Mouse (Mus musculus) embryonic fibroblast, embryonic 13.5 days (primary cell): ENCODE data around the gene Fam98c. TPM values are rescaled to one million over a fixed set of nuclear protein-coding genes. Genes with fewer than 3 reads are reported as not detected.

Source experiments
- H3K27ac ChIP-seq: 2 replicates; pipeline ENCODE4 v1.5.1; 2012; ENCODE audit warnings: low read length, control low read depth, inconsistent platforms; ENCODE audit not compliant: insufficient read depth
- H3K4me1 ChIP-seq: 2 replicates; pipeline ENCODE4 v1.6.1; 2011; ENCODE audit warnings: low read length; ENCODE audit not compliant: control insufficient read depth, insufficient read depth
- H3K4me3 ChIP-seq: 2 replicates; pipeline ENCODE4 v1.5.1; 2011; ENCODE audit warnings: mild to moderate bottlenecking, control low read depth, low read length; ENCODE audit not compliant: insufficient read depth
- CTCF ChIP-seq: IDR thresholded peaks from 2 replicates; pipeline ENCODE4 v1.5.1; 2011; ENCODE audit warnings: mild to moderate bottlenecking, control low read depth, low read length, moderate library complexity, borderline replicate concordance; ENCODE audit not compliant: insufficient read depth
- POLR2A ChIP-seq: IDR thresholded peaks from 2 replicates; pipeline ENCODE4 v1.6.1; 2011; ENCODE audit warnings: low read depth, mild to moderate bottlenecking, control low read depth, low read length, moderate library complexity
- polyA plus RNA-seq: library from polyadenylated mRNA; stranded (reverse); fragments of >200 nt; gene quantifications from 2 replicates; pipeline ENCODE4 v1.2.4, GENCODE M21; 2011; ENCODE audit warnings: low read depth; ENCODE audit not compliant: missing spikeins, insufficient read length

Fam98c gene
- polyA plus RNA-seq, 1 experiment: 5.5 TPM

DNA sequence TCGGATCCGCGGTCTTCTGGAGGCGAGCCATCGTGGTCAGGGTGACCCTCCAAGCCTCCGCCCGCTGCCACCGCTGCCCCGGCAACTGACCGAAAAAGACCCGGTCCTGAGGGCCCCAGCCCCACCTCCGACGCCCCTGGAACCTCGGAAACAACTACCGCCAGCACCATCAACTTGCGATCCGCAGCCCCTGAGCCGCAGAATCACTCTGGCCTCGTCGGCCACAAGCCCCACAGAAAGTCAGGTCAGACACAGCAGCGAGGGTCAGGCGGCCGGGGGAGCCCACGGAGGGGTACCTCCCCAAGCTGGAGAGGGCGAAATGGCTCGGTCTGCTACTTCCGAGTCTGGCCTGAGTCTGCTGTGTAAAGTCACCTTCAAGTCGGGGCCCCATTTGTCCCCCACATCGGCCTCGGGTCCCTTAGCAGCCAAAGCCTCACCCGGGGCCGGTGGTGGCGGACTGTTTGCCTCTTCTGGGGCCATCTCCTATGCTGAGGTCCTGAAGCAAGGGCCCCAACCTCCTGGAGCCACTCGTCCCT, 15.6 kb upstream of the Fam98c start:
- Histone ChIP-seq H3K4me1 (peaks cover 9% of the 10 kb centered on the region), H3K27ac (peak overlapping the region; percentile 48; the same call in 1 of the 2 replicates), H3K4me3 (0 out of 2 replicates have a peak overlapping the region, but pooled peaks have one; percentile 53)
- TF ChIP-seq CTCF (no peak), POLR2A (no peak)

DNA sequence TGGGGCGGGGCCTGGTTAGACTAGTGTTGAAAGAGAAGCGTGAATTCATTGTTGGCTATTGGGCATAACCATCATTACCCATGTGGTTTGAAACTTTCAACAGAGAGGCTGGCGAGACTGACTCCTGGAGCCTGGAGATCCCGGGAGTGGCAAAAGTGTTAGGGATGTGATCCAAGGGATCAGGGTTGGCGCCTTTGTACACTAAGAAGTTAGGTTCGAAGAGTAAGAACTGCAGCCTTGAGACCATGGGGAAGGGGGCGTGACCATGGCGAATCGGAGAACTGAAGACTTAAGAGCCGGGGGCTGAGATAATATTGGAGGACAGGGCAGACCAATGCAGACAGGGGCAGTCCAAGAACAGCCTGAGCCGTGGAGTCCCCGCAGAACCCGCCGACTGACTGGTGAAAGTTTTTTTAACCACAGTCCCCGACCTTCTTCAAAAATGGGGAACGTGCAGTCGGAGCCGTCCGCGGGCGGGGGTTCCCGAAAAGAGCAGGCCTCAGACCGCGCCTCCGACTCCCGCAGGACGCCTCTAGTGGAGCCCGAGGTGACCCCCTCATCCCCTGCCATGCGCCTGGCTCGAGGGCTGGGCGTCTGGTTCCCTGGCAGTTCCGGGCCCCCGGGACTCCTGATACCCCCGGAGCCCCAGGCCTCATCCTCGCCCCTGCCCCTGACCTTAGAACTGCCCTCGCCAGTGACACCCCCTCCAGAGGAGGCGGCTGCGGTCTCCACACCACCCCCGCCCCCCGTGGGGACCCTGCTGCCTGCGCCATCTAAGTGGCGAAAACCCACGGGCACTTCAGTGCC, 14.9 kb upstream of the Fam98c start:
- TF ChIP-seq CTCF (no peak), POLR2A (no peak)
- H3K27ac ChIP-seq: peak overlapping the region; percentile 48
- peak overlapping the region; percentile 53 for H3K4me3 ChIP-seq
- peaks cover 9% of the 10 kb centered on the region for H3K4me1 ChIP-seq

DNA sequence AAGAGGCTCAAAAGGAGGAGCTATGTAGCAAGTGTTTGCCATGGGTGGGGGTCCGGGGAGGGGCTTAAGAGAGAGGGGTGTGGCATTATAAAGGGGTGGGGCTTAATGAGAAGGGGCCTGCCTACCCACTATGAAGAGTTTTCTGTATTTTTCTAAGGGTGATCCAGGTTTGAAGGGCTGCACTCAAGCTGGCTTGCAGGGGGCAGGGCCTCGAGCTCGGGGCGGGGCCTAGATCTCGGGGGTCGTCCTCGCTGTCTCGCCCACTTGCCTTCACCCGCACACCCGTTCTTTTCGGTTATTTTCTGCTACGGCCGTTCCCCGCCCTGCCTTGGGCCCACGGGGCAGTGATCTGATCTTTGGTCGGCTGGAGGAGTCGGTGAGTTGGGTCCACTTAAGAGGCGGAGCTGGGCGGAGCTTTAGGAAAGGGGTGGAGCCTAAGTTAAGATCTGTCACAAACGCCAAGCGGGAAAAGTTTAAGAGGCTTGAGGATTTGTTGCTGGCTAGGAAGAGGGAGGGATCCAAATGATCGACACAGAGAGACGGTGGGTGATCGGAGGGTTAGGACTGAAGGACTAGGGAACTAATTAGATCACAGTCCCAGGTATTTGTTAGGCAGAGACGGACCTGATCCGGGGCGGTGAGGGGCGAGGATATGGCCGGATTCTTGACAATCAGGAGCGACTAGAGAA, 14.2 kb upstream of the Fam98c start, which contains the start of the genes Ggn and Spred3:
Ggn (plus strand) TSS at position 145 of the 689 bp plus-strand sequence.
Spred3 (minus strand) TSS at position 346 of the 689 bp plus-strand sequence.
- Histone ChIP-seq H3K4me3 (peak within 1 kb of the TSS; percentile 84), H3K4me1 (peaks cover 9% of the 10 kb centered on the region), H3K27ac (peak within 1 kb of the TSS; percentile 84)
- TF ChIP-seq POLR2A (peak; percentile 64), CTCF (no peak)

DNA sequence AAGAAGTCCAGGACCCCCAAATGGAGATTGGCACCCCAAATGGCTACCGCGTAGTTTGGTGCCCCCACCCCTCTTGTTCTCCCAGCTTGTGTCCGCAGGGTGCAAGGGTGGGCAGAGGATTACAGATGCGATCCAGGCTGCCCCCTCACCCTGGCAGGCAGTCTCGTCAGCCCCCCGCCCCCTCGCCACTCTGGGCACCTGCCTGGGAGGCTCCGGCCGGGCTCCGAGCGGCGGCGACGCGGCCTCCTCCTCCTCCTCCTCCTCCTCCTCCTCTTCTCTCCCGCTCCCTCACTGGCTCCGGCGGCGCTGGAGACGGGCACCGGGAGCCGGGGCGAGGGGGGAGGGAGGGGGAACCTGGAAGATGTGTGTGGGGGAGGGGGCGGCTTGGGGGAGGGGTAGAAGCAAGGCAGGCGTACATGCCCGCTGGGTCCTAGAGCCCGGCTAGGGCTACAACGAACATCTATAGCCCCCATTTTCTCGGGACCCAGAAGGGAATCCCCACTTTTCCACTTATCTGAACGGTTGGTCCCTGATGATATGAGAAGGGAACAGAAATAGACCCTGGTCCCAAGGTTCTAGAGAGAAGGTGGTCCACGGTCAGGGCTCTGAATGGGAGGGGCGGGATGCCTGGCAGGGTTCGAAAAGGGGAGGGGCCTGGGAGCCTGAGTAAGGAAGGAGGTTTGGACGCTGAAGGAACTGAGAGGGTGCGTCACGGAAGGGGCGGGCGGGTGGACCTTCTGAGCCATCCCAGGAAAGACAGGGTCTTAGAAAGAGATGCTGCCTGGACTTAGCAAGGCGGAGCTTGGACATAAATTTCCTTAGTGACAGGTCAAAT, 13.4 kb upstream of the Fam98c start:
- Histone ChIP-seq H3K4me3 (peak overlapping the region; percentile 84), H3K4me1 (peaks cover 9% of the 10 kb centered on the region), H3K27ac (peak overlapping the region; percentile 80)
- TF ChIP-seq POLR2A: no peak
- no peak for TF ChIP-seq CTCF

DNA sequence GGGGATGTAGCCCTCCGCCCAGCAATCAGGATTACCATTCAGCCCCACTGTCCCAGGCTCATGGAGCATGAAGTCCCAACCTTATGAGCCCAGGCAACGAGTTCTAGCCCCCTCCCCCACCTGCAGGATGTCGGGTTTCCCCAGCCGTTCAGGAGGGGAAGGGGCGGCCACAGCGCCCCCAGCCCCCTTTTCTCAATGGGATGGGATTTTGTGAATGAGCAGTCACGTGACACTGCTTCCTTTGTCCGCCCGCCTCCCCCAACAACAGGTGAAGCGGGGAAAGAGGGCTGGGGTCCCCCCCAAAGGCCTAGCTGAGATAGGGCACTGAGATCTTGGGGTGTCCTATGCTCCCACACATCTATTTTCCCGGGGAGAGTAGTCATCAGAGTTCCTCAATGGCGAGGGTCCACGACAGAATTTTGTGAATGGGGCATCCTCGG, 12.8 kb upstream of the Fam98c start:
- peaks cover 9% of the 10 kb centered on the region for H3K4me1 ChIP-seq
- peak overlapping the region; percentile 66 for H3K27ac ChIP-seq
- H3K4me3 ChIP-seq: peak overlapping the region; percentile 84
- TF ChIP-seq CTCF (no peak), POLR2A (no peak)

DNA sequence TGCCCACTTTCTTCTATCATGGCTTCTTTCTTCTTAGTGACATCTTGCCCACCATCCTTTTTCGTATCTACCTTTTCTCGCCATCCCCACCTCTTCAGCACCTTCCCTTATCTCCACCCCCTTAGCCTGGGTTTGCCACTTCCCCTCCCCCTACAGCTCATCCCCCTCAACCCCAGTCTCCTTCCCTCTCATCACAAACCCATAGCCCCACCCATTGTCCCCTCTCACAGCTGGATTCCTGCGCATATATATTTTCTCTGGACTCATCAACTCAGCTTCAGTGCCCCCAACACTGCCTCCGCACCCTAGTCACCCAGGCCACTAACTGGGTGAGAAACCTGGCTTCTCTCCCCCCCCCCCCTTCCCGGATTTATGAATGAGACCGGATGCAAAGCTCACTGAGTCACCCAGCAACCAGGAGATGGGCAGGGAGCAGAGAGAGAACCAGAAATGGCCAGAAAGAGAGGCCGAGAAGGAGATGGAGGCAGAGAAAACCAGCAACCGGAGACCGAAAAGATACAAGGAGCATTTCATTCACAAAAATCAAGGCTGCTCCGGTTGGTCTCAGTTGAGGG, 12.2 kb upstream of the Fam98c start:
- peak overlapping the region; percentile 66; the same call in 1 of the 2 replicates for H3K27ac ChIP-seq
- TF ChIP-seq POLR2A (peak; percentile 46), CTCF (no peak)
- H3K4me3 ChIP-seq: peak overlapping the region; percentile 84
- H3K4me1 ChIP-seq: peaks cover 9% of the 10 kb centered on the region

DNA sequence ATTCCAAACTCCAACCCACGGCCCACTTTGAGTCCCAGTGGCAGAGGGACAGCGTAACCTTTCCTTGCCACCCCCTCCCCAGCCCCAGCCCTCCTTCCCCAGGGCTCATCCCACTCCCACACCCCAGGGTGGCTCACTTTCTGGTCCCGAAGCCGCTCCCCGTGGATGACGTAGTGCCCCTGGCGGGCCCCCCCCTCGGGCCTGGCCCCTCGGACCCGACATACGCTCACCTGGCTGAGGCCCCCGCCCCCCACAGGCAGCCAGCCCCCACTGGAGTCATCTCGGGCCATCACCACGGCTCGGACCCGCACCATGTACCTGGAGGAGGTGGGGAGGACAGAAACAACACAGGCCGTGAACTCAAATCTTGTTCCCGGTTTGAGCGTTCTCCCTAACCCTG, 11.6 kb upstream of the Fam98c start:
- Histone ChIP-seq H3K4me3 (peak overlapping the region; percentile 84), H3K27ac (peak overlapping the region; percentile 66; the same call in 1 of the 2 replicates), H3K4me1 (peaks cover 9% of the 10 kb centered on the region)
- no peak for TF ChIP-seq CTCF
- no peak for TF ChIP-seq POLR2A

DNA sequence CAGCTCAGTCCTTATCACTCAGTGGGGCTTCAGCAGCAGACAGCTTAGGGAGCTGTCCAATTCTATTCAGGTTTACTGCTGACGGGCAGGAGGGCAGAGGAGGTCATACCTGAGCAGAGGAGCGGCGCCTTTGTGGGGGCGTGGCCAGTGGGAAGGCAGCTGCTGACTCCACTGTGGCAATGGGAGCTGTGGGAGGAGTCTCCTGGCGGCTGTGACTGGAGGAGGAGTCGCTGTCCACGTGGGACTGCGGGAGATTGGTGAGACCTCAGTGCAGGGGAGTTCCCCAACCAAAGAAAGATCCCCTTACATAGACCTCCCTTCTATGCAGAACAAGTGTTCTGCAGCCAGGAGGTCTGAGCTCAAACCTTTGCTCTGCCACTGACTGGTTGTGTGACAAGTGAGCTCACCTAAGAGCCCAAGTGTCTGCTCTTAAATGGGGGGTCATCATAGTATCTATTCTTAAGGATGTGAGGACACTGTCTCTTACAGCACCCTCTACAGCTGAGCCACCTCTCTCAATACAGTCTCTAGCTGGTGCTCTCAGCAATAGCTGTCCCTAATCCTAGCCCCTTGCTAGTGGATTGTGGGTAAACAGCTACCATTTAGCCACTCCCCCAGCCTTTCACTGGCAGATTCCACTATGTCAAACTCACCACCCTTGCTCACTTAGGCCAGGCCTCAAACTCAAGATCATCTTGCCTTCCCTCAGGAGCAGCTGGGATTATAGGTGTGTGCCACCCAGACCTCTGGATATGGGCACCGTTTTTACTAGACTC, 6.9 kb upstream of the Fam98c start:
- Histone ChIP-seq H3K4me3 (no peak overlapping the region), H3K27ac (no peak overlapping the region), H3K4me1 (peaks cover 6% of the 10 kb centered on the region; the same call in 1 of the 2 replicates)
- TF ChIP-seq POLR2A: no peak
- TF ChIP-seq CTCF: no peak
